Mouse (Mus musculus) CH12.LX (cell line): ENCODE measurements around the gene Osbp2.

ENCODE experiments used
- CHD2 ChIP-seq: IDR thresholded peaks from 2 replicates; pipeline ENCODE4 v1.6.1; 2011; ENCODE audit warnings: low read length, improper control_type of control experiment
- CTCF ChIP-seq, 2 experiments: IDR thresholded peaks in 1 of 2; conservative IDR thresholded peaks in 1 of 2; 2 replicates each; pipeline ENCODE4 v1.5.1; 2011 to 2012; ENCODE audit warnings: low read depth in 2 of 2, low read length in 2 of 2, improper control_type of control experiment in 1 of 2, inconsistent platforms in 1 of 2, mild to moderate bottlenecking in 1 of 2, moderate library complexity in 1 of 2
- EP300 ChIP-seq: IDR thresholded peaks from 2 replicates; pipeline ENCODE4 v1.6.1; 2011; ENCODE audit warnings: low read length, improper control_type of control experiment
- KAT2A ChIP-seq: IDR thresholded peaks from 2 replicates; pipeline ENCODE4 v1.6.1; 2012; ENCODE audit warnings: low read length, improper control_type of control experiment, inconsistent platforms; ENCODE audit not compliant: insufficient replicate concordance
- MAFK ChIP-seq: IDR thresholded peaks from 2 replicates; pipeline ENCODE4 v1.6.1; 2011; ENCODE audit warnings: low read length, improper control_type of control experiment; ENCODE audit not compliant: insufficient replicate concordance
- NRF1 ChIP-seq: IDR thresholded peaks from 2 replicates; pipeline ENCODE4 v1.6.1; 2014; ENCODE audit warnings: low read depth, mild to moderate bottlenecking, inconsistent platforms, low read length, improper control_type of control experiment, moderate library complexity
- PAX5 ChIP-seq: IDR thresholded peaks from 2 replicates; pipeline ENCODE4 v1.6.1; 2012; ENCODE audit warnings: low read length, inconsistent platforms, mixed read lengths
- POLR2A ChIP-seq: IDR thresholded peaks from 2 replicates; pipeline ENCODE4 v1.6.1; 2011; ENCODE audit warnings: low read depth, mild to moderate bottlenecking, improper control_type of control experiment, low read length
- SMC3 ChIP-seq: IDR thresholded peaks from 2 replicates; pipeline ENCODE4 v1.6.1; 2011; ENCODE audit warnings: low read depth, low read length, improper control_type of control experiment
- ZNF384 ChIP-seq: IDR thresholded peaks from 2 replicates; pipeline ENCODE4 v1.6.1; 2012; ENCODE audit warnings: low read depth, low read length, improper control_type of control experiment, inconsistent platforms

DNA sequence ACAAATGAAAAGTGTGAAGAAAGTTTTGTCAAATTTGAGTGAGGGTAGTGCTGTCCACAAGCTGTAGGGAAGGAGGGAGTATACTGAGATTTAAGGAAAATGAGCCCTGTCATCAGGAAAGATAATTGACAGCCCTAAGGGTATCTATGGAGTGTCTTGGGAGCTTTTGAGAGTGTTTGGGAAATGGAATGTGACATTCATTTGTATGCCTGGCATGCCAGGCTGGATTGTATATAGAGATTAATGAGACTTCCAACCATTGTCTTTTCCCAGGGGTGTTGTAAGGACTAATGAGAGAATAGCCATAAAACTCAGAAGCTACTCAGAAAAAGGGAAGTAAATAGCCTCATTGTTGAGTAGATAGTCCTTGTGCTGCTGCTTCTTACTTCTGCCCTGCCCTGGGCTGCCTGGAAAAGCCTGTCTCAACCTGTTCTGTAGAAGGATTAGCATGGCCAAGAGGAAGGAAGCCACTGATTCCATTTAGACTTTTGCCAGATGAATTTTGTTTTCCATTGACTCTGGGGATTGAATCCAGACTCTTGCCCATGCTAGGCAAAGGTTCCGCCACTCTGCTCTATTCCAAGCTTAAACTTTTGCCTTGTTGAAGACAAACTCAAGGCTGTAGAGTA lies 192.6 kb downstream of the Osbp2 start:
- no peak for TF ChIP-seq KAT2A
- TF ChIP-seq POLR2A, result no peak
- no peak for TF ChIP-seq PAX5
- TF ChIP-seq MAFK, result no peak
- TF ChIP-seq CTCF (conservative IDR thresholded peaks at IDR 0.05 in 1 of 2, IDR thresholded peaks at IDR 0.05 in 1 of 2; ENCODE audit: low read depth in 2 of 2, low read length in 2 of 2), result no peak
- TF ChIP-seq CHD2, result no peak
- no peak for TF ChIP-seq EP300
- no peak for TF ChIP-seq SMC3
- no peak for TF ChIP-seq ZNF384
- no peak for TF ChIP-seq NRF1
